Mouse (Mus musculus) yolk sac, embryonic 10.5 days (tissue): ENCODE measurements at regions not wholly inside any gene's neighbourhood (a gene's known extent, or its start where the extent isn't known, plus 50 kb on each side); places are given as distances from the start of the nearest gene placed in this dataset.
A peak's percentile ranks its signal among the peaks of the same experiment; 100 is the strongest.

Source experiments
- DNase-seq: peaks from one replicate; pipeline ENCODE4 v3.0.0-alpha.2; 2017; ENCODE audit warnings: low spot score

GRCm38 (mm10) chr1:90505599-90505998, 97.2 kb upstream of the Cops8 start:
- no peak for DNase-seq

GRCm38 (mm10) chr1:90506582-90506981, 96.2 kb upstream of the Cops8 start:
- peak; percentile 57 for DNase-seq

- DNase-seq: no peak
Measured at GRCm38 (mm10) chr1:90509371-90509770, 93.4 kb upstream of the Cops8 start.

GRCm38 (mm10) chr1:90513442-90514070, 89.2 kb upstream of the Cops8 start:
- DNase-seq: no peak

- no peak for DNase-seq
Measured at GRCm38 (mm10) chr1:90514176-90514575, 88.6 kb upstream of the Cops8 start.

GRCm38 (mm10) chr1:90518584-90519265, 84.1 kb upstream of the Cops8 start:
- no peak for DNase-seq

- no peak for DNase-seq
Measured at GRCm38 (mm10) chr1:90519284-90520275, 83.2 kb upstream of the Cops8 start.

- no peak for DNase-seq
Measured at GRCm38 (mm10) chr1:90522294-90522693, 80.5 kb upstream of the Cops8 start.

GRCm38 (mm10) chr1:90524641-90525220, 78.0 kb upstream of the Cops8 start:
- DNase-seq: no peak

GRCm38 (mm10) chr1:90526311-90526710, 76.5 kb upstream of the Cops8 start:
- no peak for DNase-seq

GRCm38 (mm10) chr1:90527947-90528717, 74.6 kb upstream of the Cops8 start:
- DNase-seq: no peak

GRCm38 (mm10) chr1:90533481-90533880, 69.3 kb upstream of the Cops8 start:
- DNase-seq: no peak

- DNase-seq: no peak
Measured at GRCm38 (mm10) chr1:90536105-90536504, 66.7 kb upstream of the Cops8 start.

- no peak for DNase-seq
Measured at GRCm38 (mm10) chr1:90543801-90544795, 58.7 kb upstream of the Cops8 start.

GRCm38 (mm10) chr1:90544821-90545536, 57.8 kb upstream of the Cops8 start:
- no peak for DNase-seq

GRCm38 (mm10) chr1:90552644-90553043, 50.1 kb upstream of the Cops8 start:
- no peak for DNase-seq
